Mouse (Mus musculus) right cerebral cortex, postnatal 25 days (tissue): ENCODE data around the gene Olfr354.

Source experiments
- DNase-seq: peaks from one replicate; pipeline ENCODE4 v3.0.0; 2022

The Olfr354 gene

GRCm38 (mm10) chr2:36905380-36905779 is at the start of gene Olfr354:
Gene Olfr354, plus strand, starts transcription at chr2:36905680.
- DNase-seq = no peak

GRCm38 (mm10) chr2:36862560-36862959 is 42.9 kb upstream of the Olfr354 start, which contains the start of gene Olfr351:
Gene Olfr351, minus strand, starts transcription at chr2:36862660.
- no peak for DNase-seq

- DNase-seq = no peak
These were observed 37.3 kb upstream of the Olfr354 start, which contains the start of gene Olfr352 for GRCm38 (mm10) chr2:36868160-36868559. Gene Olfr352, plus strand, starts transcription at chr2:36868460.

GRCm38 (mm10) chr2:36892836-36893235 is 12.6 kb upstream of the Olfr354 start, which contains the start of gene Olfr353:
Gene Olfr353, minus strand, starts transcription at chr2:36892936.
- DNase-seq = no peak

- DNase-seq = no peak
These were observed 8.4 kb upstream of the Olfr354 start for GRCm38 (mm10) chr2:36897114-36897513.

- DNase-seq = no peak
These were observed 23.3 kb downstream of the Olfr354 start, which contains the start of gene Olfr355 for GRCm38 (mm10) chr2:36928797-36929196. Gene Olfr355, minus strand, starts transcription at chr2:36928897.

- no peak for DNase-seq
These were observed 31.3 kb downstream of the Olfr354 start, which contains the start of gene Olfr356 for GRCm38 (mm10) chr2:36936821-36937220. Gene Olfr356, plus strand, starts transcription at chr2:36937121.
